Mouse (Mus musculus) spleen, embryonic (tissue): Measurements from ENCODE around the gene Fam163b.

Experiments
- CTCF ChIA-PET: fragments of 350-600 bp; sonication (Branson Sonifier 250); formaldehyde crosslinking; loops from one replicate; lab custom pipeline; 2022; lab: Charles Lee

The Fam163b gene

DNA sequence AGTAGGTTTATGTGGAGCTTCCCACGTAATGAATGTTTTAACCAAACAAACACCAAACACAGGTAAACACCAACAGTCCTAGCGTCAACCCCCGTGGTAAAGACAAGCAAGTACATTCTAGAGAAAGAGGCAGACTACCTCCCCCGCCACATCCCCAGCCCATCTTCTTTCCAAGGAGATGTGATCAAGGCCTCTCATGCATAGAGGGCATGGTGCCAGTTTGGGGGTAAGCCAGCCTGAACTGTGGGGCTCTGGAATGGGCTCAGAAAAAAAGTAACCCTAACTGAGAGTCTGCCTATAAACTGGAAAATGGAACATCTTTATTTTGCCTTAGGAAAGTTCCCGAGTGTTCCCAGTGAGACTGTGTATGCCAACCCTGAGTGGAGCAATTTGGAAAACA, 6.4 kb downstream of the Fam163b start:
- CTCF ChIA-PET: no interaction called here

DNA sequence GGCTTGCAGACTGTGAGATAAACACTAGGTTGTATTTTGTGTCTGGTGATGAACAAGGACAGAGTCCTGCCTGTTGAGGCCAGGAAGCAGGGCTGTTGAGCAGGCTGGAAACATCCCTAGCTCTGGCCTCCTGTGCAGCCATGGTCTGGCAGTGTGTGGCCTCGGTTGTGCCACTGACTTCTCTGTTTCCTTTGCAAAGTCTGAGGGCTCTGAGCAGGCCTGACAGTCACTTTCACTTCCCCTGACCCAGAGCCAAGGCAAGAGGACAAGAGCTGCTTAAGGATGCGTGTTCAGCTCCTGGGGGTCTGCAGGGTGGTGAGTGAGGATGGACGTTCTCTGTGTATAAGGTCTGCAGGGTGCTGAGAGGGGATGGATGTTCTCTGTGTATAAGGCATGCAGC, 13.3 kb downstream of the Fam163b start:
- CTCF ChIA-PET: no interaction called here

- CTCF ChIA-PET: interaction anchor here (0.5 to 1.1 kb wide), 3 partner anchors 47 to 938 kb away, joined by 4 to 6 read pairs (median 4); partner anchors contain the start of gene Adamtsl2
Measured at GRCm38 (mm10) chr2:27126496-27126895, 15.8 kb downstream of the Fam163b start.

DNA sequence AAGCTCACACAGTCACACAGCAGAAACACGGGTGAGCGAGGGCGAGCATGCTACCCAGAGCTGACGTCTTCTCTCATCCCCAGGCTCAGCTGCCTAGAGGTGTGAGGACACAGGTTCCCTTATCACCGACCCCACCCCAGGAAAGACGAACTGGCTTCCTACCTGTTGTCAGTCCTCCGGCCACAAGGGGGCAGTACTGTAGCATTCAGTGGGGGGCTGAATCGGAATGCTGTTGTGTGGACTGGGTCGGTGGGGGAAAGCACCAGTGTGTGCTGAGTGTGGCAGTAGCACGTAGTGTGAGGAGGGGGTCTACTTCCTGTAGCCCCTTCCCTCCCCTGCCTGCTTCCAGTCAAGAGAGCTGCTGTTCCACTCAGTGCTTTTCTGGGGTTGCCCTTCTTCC, 16.3 kb downstream of the Fam163b start:
- CTCF ChIA-PET: interaction anchor here (1.1 kb wide), 1 partner anchor 111 kb away, joined by 6 read pairs; no protein-coding TSS in a partner anchor

GRCm38 (mm10) chr2:27123121-27123520, 19.2 kb downstream of the Fam163b start:
- CTCF ChIA-PET: no interaction called here

DNA sequence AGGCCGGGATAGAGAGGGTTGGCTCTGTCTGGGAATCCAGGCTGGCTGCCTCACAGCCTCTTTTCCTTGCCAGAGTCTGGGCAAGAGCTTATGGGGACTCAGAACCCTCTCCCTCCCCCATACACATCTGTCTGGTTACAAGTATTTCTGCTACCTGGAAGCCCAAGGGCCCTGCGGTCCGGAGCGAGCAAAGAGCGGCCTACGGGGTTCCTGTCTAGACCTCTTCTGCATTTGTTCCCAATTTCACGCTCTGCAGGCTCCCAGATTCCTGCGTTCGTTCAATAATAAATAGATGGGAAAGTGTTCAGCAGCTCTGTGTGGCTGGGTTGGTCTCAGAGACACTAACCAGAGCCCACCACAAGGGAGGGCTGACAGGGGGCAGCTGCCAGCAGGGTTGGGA, 19.7 kb downstream of the Fam163b start:
- CTCF ChIA-PET: interaction anchor here (0.8 kb wide), 1 partner anchor 113 kb away, joined by 5 read pairs; no protein-coding TSS in a partner anchor

DNA sequence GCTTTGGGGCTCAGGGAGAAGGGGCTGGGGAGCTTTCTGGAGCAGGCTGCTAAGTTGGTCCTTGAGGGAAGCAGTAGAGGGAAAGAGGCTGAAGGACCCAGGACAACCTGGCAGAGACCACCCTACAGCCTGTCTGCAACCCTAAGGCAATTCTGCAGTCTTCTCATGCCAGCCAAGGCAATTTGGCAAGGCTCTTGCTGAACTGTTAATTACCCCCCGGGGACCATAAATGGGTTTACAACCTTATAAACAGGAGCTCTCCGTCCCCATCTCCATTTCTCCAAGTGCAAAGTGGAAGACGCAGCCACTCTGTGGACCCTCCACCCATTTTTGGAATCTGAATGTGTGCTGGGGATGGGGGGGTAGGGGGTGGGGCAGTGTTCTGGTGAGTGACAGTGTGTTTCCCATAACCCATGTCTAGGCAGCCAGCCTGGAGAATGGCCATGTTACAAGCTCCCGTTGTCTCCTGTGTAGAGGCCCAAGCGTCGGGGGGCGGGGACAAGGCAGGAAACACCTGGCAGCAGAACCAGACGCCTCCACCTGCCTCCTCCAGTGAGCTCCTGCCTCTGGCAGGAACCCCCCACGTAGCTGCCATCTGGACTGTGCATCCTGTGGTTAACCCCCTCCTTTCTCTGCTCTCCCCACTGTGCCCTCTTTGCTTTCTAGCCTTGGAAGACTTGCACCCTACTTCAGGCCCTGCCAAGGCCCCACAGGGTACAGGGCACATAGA, 20.5 kb downstream of the Fam163b start:
- CTCF ChIA-PET: interaction anchor here (0.6 to 0.8 kb wide), 2 partner anchors 67 to 114 kb away, joined by 4 to 5 read pairs; no protein-coding TSS in a partner anchor

GRCm38 (mm10) chr2:27120241-27120641, 22.1 kb downstream of the Fam163b start:
- CTCF ChIA-PET: no interaction called here

DNA sequence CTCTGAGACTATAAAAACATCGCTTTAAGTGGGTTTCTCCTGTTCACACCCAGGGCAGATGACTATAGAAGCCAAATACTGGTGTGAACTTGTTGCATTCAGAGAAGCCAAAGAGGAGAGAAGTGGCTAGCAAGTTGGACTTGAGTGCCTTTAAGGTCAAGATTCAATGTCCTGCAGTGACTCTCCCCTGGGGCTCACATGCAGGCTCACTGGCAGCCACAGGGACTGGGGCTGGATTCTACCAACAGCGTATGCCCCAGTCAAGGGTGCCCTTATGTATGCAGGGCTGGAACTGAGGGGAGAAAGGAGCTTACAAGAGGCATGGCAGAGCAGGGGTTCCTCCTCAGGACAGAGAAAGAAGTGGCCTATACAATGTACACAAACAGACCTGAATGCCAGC, 22.5 kb downstream of the Fam163b start:
- CTCF ChIA-PET: no interaction called here

GRCm38 (mm10) chr2:27118452-27118851, 23.8 kb downstream of the Fam163b start:
- CTCF ChIA-PET: no interaction called here

DNA sequence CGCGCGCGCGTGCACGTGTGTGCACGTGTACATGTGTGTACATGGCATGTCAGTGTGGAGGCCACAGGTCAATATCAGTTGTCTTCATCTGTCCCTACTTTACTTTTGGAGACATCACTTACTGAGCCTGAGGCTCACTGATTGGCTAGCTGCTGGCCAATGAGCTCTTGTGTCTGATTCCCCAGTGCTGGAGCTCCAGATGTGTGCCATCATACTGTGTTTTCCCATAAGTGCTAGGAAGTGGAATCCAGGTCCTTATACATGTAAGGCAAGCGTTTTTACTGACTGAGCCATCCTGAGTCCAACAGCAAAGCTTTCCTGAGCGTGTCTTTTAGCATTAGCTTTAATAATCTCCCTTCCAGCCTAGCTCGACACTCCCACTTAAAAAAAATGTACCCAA, 28.1 kb downstream of the Fam163b start:
- CTCF ChIA-PET: interaction anchor here (0.5 to 0.9 kb wide), 2 partner anchors 13 to 94 kb away, joined by 3 read pairs; no protein-coding TSS in a partner anchor

DNA sequence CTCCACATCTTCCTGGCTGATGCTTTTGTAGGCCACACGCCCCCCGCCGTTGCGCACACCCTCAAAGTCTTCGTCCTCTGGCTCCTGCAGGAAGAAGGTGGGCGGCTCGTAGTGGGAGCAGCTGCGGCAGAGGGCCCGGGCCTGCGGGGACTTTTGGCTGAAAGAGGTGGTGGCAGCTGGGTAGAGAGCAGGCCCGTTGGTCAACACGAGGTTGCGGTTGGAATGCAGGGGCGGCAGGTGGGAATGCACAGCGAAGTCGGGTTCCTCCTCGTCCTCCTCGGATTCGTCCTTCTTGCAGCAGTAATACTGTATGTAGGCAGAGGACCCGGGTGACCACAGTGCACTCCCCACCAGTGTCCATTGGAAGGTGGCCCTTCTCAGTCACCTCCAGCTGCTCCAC, 29.7 kb downstream of the Fam163b start:
- CTCF ChIA-PET: no interaction called here

DNA sequence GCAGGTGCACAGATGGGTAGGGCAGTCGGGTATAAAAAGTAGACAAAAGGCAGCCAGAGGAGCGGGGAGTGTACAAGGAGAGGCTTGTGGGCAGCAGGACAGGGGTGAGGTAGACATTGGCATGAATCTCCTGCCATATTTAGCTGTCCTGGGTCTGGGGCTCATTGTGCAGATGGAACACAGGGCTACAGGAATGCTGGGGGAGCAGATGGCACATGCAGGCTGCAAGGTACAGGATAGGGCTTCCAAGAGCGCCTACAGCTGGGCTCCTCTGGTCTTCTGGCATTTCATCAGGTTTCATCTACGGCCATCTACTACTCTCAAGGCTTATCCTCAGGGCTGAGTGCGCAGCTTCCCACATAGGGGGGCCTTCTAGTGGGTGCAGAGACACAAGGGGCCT, 33.2 kb downstream of the Fam163b start:
- CTCF ChIA-PET: no interaction called here

DNA sequence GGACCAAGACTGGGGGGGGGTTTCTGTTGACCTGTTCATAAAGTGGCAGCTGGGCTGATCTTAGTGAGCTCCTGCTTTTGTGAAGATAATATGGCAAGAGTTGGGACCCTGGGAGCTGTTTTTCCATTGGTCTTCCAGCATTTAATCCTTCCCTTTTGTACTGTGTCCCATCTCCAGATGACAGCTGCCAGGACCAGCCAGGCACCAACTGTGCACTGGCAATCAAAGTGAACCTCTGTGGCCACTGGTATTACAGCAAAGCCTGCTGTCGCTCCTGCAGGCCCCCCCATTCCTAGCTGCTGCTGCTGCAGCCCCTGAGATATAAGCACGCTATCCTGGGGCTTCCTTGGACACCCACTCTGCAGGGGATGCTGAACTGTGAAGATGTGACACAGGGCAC, 34.1 kb downstream of the Fam163b start:
- CTCF ChIA-PET: no interaction called here

DNA sequence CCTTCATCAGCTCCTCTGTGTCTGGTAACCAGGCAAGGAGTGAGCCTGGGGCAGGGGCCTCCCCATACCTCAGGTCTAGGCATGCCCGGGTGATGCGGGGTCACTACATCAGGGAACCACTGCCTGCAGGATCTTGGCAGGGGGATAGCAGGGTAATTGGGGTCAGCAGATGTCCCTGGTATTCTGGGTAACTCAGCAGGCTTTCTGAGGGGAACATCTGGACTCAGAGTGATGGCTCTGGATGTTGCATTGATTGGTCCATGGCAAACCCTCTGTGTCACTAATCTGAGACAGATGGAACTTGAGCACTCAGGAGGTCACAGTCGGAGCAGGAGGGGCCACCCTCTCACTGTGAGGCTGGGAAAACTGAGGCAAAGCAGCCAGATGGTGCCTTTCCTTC, 35.5 kb downstream of the Fam163b start:
- CTCF ChIA-PET: no interaction called here

GRCm38 (mm10) chr2:27103554-27103953, 38.7 kb downstream of the Fam163b start:
- CTCF ChIA-PET: no interaction called here

DNA sequence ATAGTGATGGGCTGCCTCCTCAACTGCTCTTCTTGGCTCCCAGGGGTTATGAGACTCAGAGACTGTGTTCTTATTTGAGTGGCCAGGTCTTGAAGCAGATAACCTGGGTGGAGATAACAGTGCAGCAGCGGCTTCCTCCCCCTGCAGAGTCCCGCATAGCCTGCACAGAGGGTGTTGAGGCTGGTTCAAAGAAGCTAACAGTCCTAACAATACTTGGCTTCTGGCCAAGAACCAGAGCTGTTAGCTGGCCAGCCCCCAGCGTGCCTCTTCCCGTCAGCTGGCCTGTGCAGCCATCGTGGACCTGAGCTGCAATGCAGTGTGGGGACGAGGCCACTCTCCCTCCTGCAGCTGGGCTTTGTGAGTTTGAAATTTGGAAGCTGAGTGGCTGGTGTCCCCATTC, 44.5 kb downstream of the Fam163b start:
- CTCF ChIA-PET: no interaction called here

- CTCF ChIA-PET: no interaction called here
Measured at GRCm38 (mm10) chr2:27097241-27097656, 45.0 kb downstream of the Fam163b start.

DNA sequence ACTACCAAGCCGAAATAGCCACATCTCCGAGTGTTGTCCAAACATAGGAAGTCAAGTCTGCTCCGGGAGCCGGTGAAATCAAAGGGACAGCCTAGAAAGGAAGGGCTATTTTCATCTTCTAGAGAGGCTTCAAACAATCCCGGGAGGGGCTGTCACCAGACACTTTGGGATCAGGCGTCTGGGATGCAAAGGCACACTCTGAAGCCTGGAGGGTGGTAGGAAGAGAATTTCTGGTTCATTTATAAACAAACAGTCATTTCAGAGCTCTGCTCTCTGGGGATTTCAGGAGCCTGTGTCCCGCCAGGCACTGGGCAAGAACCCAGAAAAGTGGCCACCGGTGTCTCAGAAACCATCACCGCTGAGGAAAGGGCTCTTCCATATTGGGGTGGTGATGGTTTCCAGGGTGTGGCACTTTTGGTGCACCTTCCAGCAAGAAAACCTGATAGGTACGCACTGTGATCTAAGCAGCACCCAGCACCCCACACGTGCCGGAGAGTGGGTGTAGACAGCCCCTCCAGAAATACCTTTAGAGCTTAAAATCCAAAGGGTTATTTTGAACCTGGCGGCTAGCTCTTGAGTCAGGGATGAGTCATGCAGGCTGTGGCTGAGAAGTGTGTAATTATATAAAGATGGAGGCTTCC, 45.8 kb downstream of the Fam163b start:
- CTCF ChIA-PET: no interaction called here

GRCm38 (mm10) chr2:27095178-27095577, 47.1 kb downstream of the Fam163b start:
- CTCF ChIA-PET: no interaction called here

- CTCF ChIA-PET: no interaction called here
Measured at GRCm38 (mm10) chr2:27089238-27089637, 53.1 kb downstream of the Fam163b start.

DNA sequence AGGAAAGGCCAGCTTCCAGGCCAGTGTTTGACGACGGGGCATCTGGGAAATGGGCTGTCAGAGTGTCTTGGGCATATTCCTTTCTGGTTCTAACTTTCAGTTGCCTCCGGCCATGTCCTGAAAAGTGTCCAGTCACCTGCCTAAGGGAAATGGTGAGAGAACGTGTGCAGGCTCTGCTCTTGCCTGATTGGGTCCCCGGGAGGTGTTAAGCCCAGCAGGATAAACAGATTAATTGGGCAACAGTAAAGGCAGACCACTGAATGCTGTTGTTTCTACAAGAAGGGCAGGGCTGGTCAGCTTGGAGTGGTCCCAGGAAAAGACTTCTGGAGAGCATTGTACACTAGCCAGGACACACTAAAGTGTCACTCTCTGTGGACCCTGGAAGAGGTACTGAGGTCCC, 53.6 kb downstream of the Fam163b start:
- CTCF ChIA-PET: no interaction called here

- CTCF ChIA-PET: no interaction called here
Measured at GRCm38 (mm10) chr2:27088071-27088644, 54.1 kb downstream of the Fam163b start.
